8 mouse cellular contexts compared by ENCODE assay signal in the genomic region with DNA sequence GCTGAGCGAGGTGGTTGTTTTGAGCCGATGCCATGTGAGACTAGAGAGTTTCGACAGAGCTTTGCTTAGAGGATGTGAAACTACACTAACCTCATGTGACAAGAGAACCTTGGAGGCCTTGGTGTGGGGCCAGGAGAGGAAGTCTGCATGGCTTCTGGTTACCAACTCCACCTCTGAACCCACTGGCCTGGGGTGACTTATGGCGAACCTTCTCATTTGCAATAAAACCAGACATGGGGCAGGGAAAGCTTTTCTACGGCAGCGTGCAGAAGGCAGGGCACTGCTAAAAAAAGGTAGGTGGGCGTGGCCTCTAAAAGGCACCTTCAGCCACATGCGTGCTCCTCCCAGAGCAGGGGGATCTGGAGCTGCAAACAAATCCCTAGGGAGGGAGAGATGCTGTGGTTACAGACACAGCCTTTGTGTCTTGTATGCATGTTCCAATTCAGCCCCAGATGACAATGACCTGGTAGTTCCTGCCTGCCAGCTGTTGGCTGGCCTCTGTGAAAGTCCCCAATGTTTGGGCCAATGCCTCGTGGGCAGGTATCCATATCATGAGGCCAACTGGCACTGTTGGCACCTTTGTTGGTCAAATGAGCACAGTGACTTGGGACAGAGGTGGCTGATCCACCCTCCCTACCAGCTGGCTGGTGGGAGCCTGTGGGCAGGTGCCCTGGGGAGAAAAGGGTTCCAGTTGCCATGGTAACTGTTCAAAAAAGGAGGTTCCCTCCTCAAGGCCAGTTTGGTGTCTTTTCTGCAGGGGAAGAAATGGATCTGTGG.
DNase-seq lines count a peak whose midpoint lies in the region; ATAC-seq and TF ChIP-seq lines count a peak whose summit lies in the region.

No protein-coding gene starts in this region.

- peak overlapping the region; percentile 96 for H3K27ac ChIP-seq in bone marrow macrophage, adult 2 months (ENCODE audit: insufficient read depth, low read depth, low read length)
- H3K27ac ChIP-seq in heart, embryonic 16.5 days (ENCODE audit: low read length): 0 out of 2 replicates have a peak overlapping the region, but pooled peaks have one; percentile 23
- peak overlapping the region; percentile 70 for H3K27ac ChIP-seq in kidney, embryonic 15.5 days
- no peak overlapping the region for H3K27ac ChIP-seq in lung, postnatal 0 days (ENCODE audit: low read length)
- H3K27ac ChIP-seq in spleen, adult 2 months (ENCODE audit: insufficient read depth, low read length): peak overlapping the region; percentile 94

- H3K4me3 ChIP-seq in bone marrow macrophage, adult 2 months (ENCODE audit: insufficient read depth, low read length): peak overlapping the region; percentile 4
- no peak overlapping the region for H3K4me3 ChIP-seq in heart, embryonic 16.5 days (ENCODE audit: low read length)
- no peak overlapping the region for H3K4me3 ChIP-seq in kidney, embryonic 15.5 days (replicated peaks)
- H3K4me3 ChIP-seq in lung, postnatal 0 days (ENCODE audit: low read depth, low read length): no peak overlapping the region
- no peak overlapping the region; the same call in 1 of the 2 replicates for H3K4me3 ChIP-seq in spleen, adult 2 months (ENCODE audit: extremely low read depth, insufficient read depth, insufficient read length)

- H3K4me2 ChIP-seq in heart, embryonic 16.5 days (ENCODE audit: low read depth, low read length): no peak overlapping the region
- H3K4me2 ChIP-seq in kidney, embryonic 15.5 days: no peak overlapping the region
- no peak overlapping the region for H3K4me2 ChIP-seq in lung, postnatal 0 days (replicated peaks; ENCODE audit: low read depth, low read length)

- TF ChIP-seq CTCF in bone marrow macrophage, adult 2 months (IDR thresholded peaks at IDR 0.05; ENCODE audit: low read depth, low read length): no peak
- no peak for TF ChIP-seq CTCF in lung, postnatal 0 days (IDR thresholded peaks at IDR 0.05)
- no peak for TF ChIP-seq CTCF in spleen, adult 2 months (IDR thresholded peaks at IDR 0.05; ENCODE audit: extremely low read depth, insufficient read depth, insufficient read length, insufficient replicate concordance)

- WGBS in heart, embryonic 16.5 days: 45% methylated on average over 9 of the region's 9 CpGs
- 56% methylated on average over 9 of the region's 9 CpGs for WGBS in kidney, embryonic 15.5 days
- WGBS in lung, postnatal 0 days: 57% methylated on average over 9 of the region's 9 CpGs
- whole genome bisulfite sequencing in spleen, adult 2 months: 9% methylated on average over 9 of the region's 9 CpGs

- DNase-seq in ovary, adult 18-20 months (ENCODE audit: low spot score): peak; percentile 41
- DNase-seq in ovary, postnatal 10 days (ENCODE audit: low spot score): no peak
- DNase-seq in lung, postnatal 0 days (ENCODE audit: low spot score): peak; percentile 67
- DNase-seq in spleen, adult 2 months (ENCODE audit: low read depth in 1 of 2, low spot score in 2 of 2): peak; percentile 79 to 96
- DNase-seq in urinary bladder, adult 18-20 months (ENCODE audit: low spot score in 2 of 2): no peak

- no peaks in the 10 kb centered on the region for H3K36me3 ChIP-seq in heart, embryonic 16.5 days (ENCODE audit: control insufficient read depth, insufficient read depth)
- no peaks in the 10 kb centered on the region for H3K36me3 ChIP-seq in kidney, embryonic 15.5 days
- H3K36me3 ChIP-seq in lung, postnatal 0 days (ENCODE audit: insufficient read depth, low read length): no peaks in the 10 kb centered on the region
- H3K36me3 ChIP-seq in spleen, adult 2 months (ENCODE audit: control insufficient read depth, insufficient read depth, low read length): no peaks in the 10 kb centered on the region

- H3K4me1 ChIP-seq in bone marrow macrophage, adult 2 months (ENCODE audit: control insufficient read depth, insufficient read depth, low read length): peaks cover 72% of the 10 kb centered on the region
- H3K4me1 ChIP-seq in heart, embryonic 16.5 days (ENCODE audit: control insufficient read depth, insufficient read depth, low read length): peaks cover 14% of the 10 kb centered on the region
- H3K4me1 ChIP-seq in kidney, embryonic 15.5 days: peaks cover 46% of the 10 kb centered on the region
- H3K4me1 ChIP-seq in lung, postnatal 0 days (ENCODE audit: insufficient read depth, low read depth, low read length): no peaks in the 10 kb centered on the region
- H3K4me1 ChIP-seq in spleen, adult 2 months (ENCODE audit: control insufficient read depth, insufficient read depth, insufficient read length): peaks cover 39% of the 10 kb centered on the region

- 0 out of 2 replicates have a peak, but pooled peaks have one; percentile 20 for ATAC-seq in heart, embryonic 16.5 days (replicated peaks; ENCODE audit: extremely low read depth, insufficient read depth, low FRiP score)
- no peak for ATAC-seq in kidney, embryonic 15.5 days (replicated peaks; ENCODE audit: low FRiP score)
- ATAC-seq in lung, postnatal 0 days: peak; percentile 59

- no peaks in the 10 kb centered on the region for H3K27me3 ChIP-seq in heart, embryonic 16.5 days (ENCODE audit: control insufficient read depth, insufficient read depth, low read length)
- no peaks in the 10 kb centered on the region for H3K27me3 ChIP-seq in kidney, embryonic 15.5 days
- no peaks in the 10 kb centered on the region for H3K27me3 ChIP-seq in lung, postnatal 0 days (replicated peaks; ENCODE audit: insufficient read depth, low read length)
- no peaks in the 10 kb centered on the region for H3K27me3 ChIP-seq in spleen, adult 2 months (ENCODE audit: control insufficient read depth, insufficient read depth, low read length)

- TF ChIP-seq POLR2A in bone marrow macrophage, adult 2 months (IDR thresholded peaks at IDR 0.05; ENCODE audit: borderline replicate concordance, low read depth, low read length): no peak
- no peak; the same call in 1 of the 2 replicates for TF ChIP-seq POLR2A in spleen, adult 2 months (IDR thresholded peaks at IDR 0.05; ENCODE audit: low read depth, low read length)

- H3K9ac ChIP-seq in heart, embryonic 16.5 days (ENCODE audit: low read length): no peak overlapping the region
- H3K9ac ChIP-seq in kidney, embryonic 15.5 days: no peak overlapping the region
- H3K9ac ChIP-seq in lung, postnatal 0 days (replicated peaks; ENCODE audit: low read depth): no peak overlapping the region

- TF ChIP-seq EP300 in lung, postnatal 0 days (IDR thresholded peaks at IDR 0.05): no peak

- H3K9me3 ChIP-seq in heart, embryonic 16.5 days (replicated peaks; ENCODE audit: control insufficient read depth, low read length): no peaks in the 10 kb centered on the region
- no peaks in the 10 kb centered on the region for H3K9me3 ChIP-seq in kidney, embryonic 15.5 days (replicated peaks)
- no peaks in the 10 kb centered on the region for H3K9me3 ChIP-seq in lung, postnatal 0 days (ENCODE audit: low read length)

Comparison
In these comparisons a context has a peak if more than half of its experiments do, and no peak if none do; other contexts are left out.
1. DNase-seq: peak in ovary, adult 18-20 months (single experiment), lung, postnatal 0 days (single experiment) and spleen, adult 2 months (2 of 2); none in ovary, postnatal 10 days (single experiment) and urinary bladder, adult 18-20 months (0 of 2).